Mouse (Mus musculus) intestine, embryonic 15.5 days (tissue): ENCODE measurements around the gene Sh3bgrl3. TPM values are rescaled to one million over a fixed set of nuclear protein-coding genes. Genes with fewer than 3 reads are reported as not detected.

Experiments
- ATAC-seq: fragments of 200-750 bp; cut with Nextera tagmentation; 2 replicates; pipeline ENCODE4 v1.8.0; 2017; ENCODE audit warnings: moderate TSS enrichment, moderate library complexity
- H3K27ac ChIP-seq: fragments of 300-500 bp; sonication (generic); 2 replicates; pipeline ENCODE4 v1.5.1; 2015; ENCODE audit warnings: mild to moderate bottlenecking, inconsistent platforms
- H3K27me3 ChIP-seq: fragments of 300-500 bp; sonication (generic); replicated peaks from 2 replicates; pipeline ENCODE4 v1.6.1; 2015; ENCODE audit warnings: inconsistent platforms
- H3K36me3 ChIP-seq: fragments of 300-500 bp; sonication (generic); 2 replicates; pipeline ENCODE4 v1.6.1; 2015; ENCODE audit warnings: inconsistent platforms
- H3K4me1 ChIP-seq: fragments of 300-500 bp; sonication (generic); replicated peaks from 2 replicates; pipeline ENCODE4 v1.6.1; 2015; ENCODE audit warnings: inconsistent platforms
- H3K4me2 ChIP-seq: fragments of 300-500 bp; sonication (generic); replicated peaks from 2 replicates; pipeline ENCODE4 v1.6.1; 2015; ENCODE audit warnings: mild to moderate bottlenecking, inconsistent platforms
- H3K4me3 ChIP-seq: fragments of 300-500 bp; sonication (generic); replicated peaks from 2 replicates; pipeline ENCODE4 v1.5.1; 2015; ENCODE audit warnings: inconsistent platforms
- H3K9ac ChIP-seq: fragments of 300-500 bp; sonication (generic); 2 replicates; pipeline ENCODE4 v1.6.1; 2015; ENCODE audit warnings: inconsistent platforms
- H3K9me3 ChIP-seq: fragments of 300-500 bp; sonication (generic); 2 replicates; pipeline ENCODE4 v1.6.1; 2016; ENCODE audit warnings: inconsistent platforms
- WGBS: fragments of 180-500 bp; shearing (Covaris S2); methylation state at CpG from one replicate; pipeline ENCODE4 v1.1.7; 2015; 5-methylcytosine and 5-hydroxymethylcytosine counted together
- polyA plus RNA-seq: library from polyadenylated mRNA; unstranded; fragments of >200 nt; fragmentation: Nextera tagmentation; extraction: Ambion mirVana; gene quantifications from 2 replicates; pipeline ENCODE4 v1.2.1, GENCODE M21; 2015

The Sh3bgrl3 gene
- polyA plus RNA-seq, 1 experiment from 2014 or later: 362 TPM

GRCm38 (mm10) chr4:134100245-134100644, 28.3 kb downstream of the Sh3bgrl3 start:
- Histone ChIP-seq H3K4me3 (no peak overlapping the region), H3K27ac (no peak overlapping the region), H3K36me3 (no peaks in the 10 kb centered on the region), H3K9ac (no peak overlapping the region), H3K9me3 (no peaks in the 10 kb centered on the region), H3K4me2 (no peak overlapping the region), H3K4me1 (no peaks in the 10 kb centered on the region; the same call in 1 of the 2 replicates), H3K27me3 (no peaks in the 10 kb centered on the region)
- WGBS: 77% methylated on average over 4 of the region's 4 CpGs
- no peak for ATAC-seq

DNA sequence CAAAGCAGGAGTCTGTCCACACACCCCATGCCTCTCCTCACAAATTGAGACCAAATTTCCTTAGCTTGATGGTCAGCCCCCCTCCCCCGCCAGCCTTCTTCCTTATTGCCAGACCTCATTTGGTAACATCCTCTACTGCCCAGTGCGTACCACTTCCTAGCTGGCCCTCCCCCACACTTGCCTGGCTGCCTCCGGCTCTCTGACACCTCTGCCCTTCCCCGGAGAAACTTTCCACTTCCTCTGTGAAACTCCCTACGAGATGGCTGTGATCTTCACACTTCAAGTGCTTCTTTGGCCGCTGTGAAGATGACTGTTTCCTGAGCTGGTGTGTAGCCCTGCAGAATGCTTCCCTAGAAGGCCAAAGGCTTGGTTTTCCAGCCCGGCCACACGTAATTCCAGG, 30.0 kb downstream of the Sh3bgrl3 start:
- no peak for ATAC-seq
- Histone ChIP-seq H3K27ac (no peak overlapping the region), H3K27me3 (no peaks in the 10 kb centered on the region), H3K4me2 (no peak overlapping the region), H3K9me3 (no peaks in the 10 kb centered on the region), H3K36me3 (no peaks in the 10 kb centered on the region), H3K4me3 (no peak overlapping the region), H3K4me1 (no peaks in the 10 kb centered on the region; the same call in 1 of the 2 replicates), H3K9ac (no peak overlapping the region)
- WGBS: 45% methylated on average over 8 of the region's 8 CpGs

DNA sequence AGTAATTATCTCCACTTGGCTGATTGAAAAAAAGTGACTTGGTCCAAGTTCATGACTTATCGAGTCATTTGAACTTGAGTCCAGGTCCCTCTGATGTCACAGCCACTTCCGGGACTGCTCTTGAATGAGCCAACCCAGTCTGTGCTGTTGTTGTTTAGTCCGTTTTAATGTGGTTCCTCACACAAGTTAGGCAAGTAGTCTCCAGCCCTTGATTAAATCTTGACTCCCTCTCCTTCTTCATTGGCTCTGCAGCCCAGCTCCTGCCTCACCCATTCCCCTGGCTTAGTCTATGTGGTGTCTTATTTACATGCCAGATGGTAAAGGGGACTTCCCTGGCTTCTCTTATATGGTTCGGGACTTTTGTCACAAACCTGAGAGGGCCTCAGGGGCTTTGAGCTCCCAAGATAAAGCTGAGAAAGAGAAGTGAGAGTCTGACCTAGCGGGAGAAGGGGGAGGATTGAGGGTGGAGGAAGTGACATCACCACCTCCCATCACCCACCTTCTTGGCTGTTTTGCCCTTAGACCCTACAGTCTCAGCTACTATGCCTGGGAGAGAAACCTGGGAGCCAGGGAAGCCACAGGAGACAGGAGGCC, 31.5 kb downstream of the Sh3bgrl3 start:
- H3K9me3 ChIP-seq: no peaks in the 10 kb centered on the region
- H3K4me3 ChIP-seq: no peak overlapping the region
- no peak overlapping the region for H3K4me2 ChIP-seq
- no peak for ATAC-seq
- WGBS: 71% methylated on average over 5 of the region's 5 CpGs
- H3K4me1 ChIP-seq: no peaks in the 10 kb centered on the region
- H3K27ac ChIP-seq: no peak overlapping the region
- H3K9ac ChIP-seq: no peak overlapping the region
- no peaks in the 10 kb centered on the region for H3K27me3 ChIP-seq
- no peaks in the 10 kb centered on the region for H3K36me3 ChIP-seq

DNA sequence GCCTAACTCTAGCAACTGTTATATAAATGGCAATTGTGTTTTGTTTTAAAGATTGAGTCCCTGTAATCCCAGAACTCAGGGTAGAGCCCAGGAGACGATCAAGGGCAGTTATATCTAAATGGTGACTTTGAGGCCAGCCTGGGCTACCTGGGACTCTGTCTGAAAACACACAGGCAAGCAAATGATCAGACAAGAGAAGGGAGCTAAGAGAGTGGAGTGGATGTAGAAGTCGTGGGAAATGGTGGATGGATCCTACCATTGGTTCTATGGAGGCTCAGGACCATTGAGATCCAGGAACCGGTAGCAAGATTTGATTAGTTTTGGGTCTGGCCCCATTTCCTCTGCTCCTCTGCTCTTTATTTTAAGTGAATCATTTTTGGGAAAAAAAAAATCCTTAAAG, 32.5 kb downstream of the Sh3bgrl3 start:
- Histone ChIP-seq H3K4me1 (no peaks in the 10 kb centered on the region), H3K36me3 (no peaks in the 10 kb centered on the region), H3K9me3 (no peaks in the 10 kb centered on the region), H3K27ac (no peak overlapping the region), H3K27me3 (no peaks in the 10 kb centered on the region), H3K9ac (no peak overlapping the region), H3K4me3 (no peak overlapping the region), H3K4me2 (no peak overlapping the region)
- ATAC-seq: no peak
- 86% methylated on average over 3 of the region's 3 CpGs for WGBS

DNA sequence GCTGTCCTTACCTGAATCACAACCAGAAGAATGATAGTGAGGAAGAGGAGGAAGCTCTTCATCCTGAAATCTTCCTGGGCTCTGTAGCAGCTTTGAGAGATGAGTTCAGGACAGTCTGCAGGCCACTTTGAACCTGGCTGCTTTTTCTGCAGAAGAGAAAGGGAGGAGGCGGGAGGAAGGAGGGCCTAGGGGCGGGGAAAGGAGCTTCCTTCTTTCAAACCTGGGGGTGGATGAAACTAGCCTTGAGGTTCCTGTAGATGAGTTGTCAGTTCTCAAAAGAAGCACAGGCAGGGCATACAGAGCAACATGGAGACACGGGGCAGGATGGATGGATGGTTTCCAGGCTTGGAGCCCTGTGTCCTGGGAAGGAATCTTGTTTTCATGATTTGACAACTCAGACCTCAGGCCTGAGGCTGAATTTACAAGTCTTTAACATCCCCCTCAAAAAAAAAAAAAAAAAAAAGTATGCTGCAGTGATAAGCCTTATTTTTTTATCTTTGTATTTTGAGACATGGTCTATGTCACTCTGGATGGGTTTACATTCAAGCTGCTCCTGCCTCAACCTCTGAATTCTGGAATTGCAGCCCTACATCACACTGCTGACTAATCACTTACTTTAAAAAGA, 33.6 kb downstream of the Sh3bgrl3 start, which contains the start of gene Cd52:
TSS of gene Cd52 (minus strand) at position 160 of the 625 bp plus-strand sequence.
- no peak for ATAC-seq
- Histone ChIP-seq H3K27ac (no peak within 1 kb of the TSS), H3K9ac (no peak within 1 kb of the TSS), H3K9me3 (no peaks in the 10 kb centered on the region), H3K36me3 (no peaks in the 10 kb centered on the region), H3K4me1 (no peaks in the 10 kb centered on the region), H3K4me3 (no peak within 1 kb of the TSS), H3K4me2 (no peak within 1 kb of the TSS), H3K27me3 (no peaks in the 10 kb centered on the region)
- WGBS: 53% methylated on average over 3 of the region's 3 CpGs

DNA sequence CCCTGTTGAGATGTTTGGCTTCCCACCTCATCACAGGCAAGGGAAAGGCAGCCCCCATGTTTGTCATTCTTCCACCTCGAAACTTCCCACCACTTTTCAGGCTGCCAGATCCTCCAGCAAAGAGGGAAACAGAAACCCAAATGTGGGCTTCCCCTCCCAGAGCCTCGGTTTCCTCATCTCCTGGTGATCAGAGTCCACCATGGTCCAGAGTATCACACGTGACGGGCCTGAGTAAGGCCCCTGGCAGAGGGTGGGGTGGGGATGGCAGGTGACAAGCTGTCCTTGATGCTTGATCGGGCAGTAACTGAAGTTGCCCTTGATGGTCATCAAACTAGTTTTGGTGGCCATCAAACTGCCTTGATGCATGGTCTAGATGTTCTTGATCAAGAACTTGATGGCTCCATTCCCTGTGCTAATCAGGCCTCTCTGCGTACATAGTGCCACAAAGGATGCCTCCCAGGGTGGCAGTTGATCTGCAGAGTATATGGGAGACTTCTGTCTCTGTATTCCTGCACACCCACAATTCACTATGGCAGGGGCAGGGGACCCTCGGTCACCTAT, 34.5 kb downstream of the Sh3bgrl3 start:
- 81% methylated on average over 7 of the region's 7 CpGs for WGBS
- Histone ChIP-seq H3K9me3 (no peaks in the 10 kb centered on the region), H3K4me3 (no peak overlapping the region), H3K4me1 (no peaks in the 10 kb centered on the region), H3K27ac (no peak overlapping the region), H3K4me2 (no peak overlapping the region), H3K36me3 (no peaks in the 10 kb centered on the region), H3K27me3 (no peaks in the 10 kb centered on the region), H3K9ac (no peak overlapping the region)
- no peak for ATAC-seq

DNA sequence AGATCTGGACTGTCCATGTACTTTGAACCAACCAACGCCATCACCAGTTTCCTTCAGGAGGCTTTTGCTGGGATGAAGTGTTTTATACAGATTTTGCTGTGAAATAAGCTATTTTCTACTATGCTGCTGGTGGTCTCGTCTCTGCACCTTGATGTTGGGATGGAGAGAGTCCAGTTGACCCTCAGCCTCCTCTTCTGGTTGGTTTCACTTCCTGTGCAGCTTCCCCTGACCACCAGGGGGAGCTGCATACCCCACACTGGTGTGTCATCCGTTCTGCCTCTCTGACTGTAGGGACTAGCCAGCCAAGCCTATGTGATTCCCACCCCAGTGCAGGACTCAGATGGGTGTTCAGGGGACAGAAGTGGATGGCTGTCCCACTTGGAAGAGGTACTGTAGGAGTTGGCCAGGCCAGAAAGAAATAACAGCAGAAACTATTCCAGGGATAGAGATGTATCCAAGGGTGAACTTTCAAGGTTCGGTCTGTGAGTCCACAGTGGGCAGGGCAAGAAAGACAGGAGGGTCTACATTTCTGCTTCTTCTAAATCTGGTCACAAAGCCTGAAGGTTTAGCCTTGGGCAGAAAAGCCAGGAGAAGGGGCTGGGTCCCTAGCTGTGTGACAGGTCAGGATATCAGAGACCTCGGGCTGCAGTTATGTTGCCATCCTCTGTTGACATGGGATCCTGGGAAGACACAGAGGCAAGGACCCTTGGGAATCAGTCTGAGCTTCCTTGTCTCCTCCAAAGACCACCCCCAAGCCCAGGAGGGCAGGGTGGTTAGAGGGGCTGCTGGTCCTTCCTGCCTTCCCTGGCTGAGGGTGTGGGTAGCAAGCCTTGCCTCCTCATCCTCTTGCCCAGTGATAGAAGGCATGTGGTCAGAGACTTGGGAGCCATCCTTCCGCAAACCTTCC, 36.0 kb downstream of the Sh3bgrl3 start:
- no peak overlapping the region for H3K9ac ChIP-seq
- H3K27ac ChIP-seq: no peak overlapping the region
- H3K9me3 ChIP-seq: no peaks in the 10 kb centered on the region
- ATAC-seq: no peak
- no peaks in the 10 kb centered on the region for H3K4me1 ChIP-seq
- 68% methylated on average over 6 of the region's 6 CpGs for WGBS
- H3K36me3 ChIP-seq: no peaks in the 10 kb centered on the region
- no peak overlapping the region for H3K4me3 ChIP-seq
- no peaks in the 10 kb centered on the region for H3K27me3 ChIP-seq
- H3K4me2 ChIP-seq: no peak overlapping the region

- Histone ChIP-seq H3K36me3 (no peaks in the 10 kb centered on the region), H3K4me3 (no peak overlapping the region), H3K4me1 (0 out of 2 replicates have a peak, but pooled peaks cover 3% of the 10 kb centered on the region), H3K27ac (no peak overlapping the region), H3K9me3 (no peaks in the 10 kb centered on the region), H3K4me2 (no peak overlapping the region), H3K9ac (no peak overlapping the region), H3K27me3 (no peaks in the 10 kb centered on the region)
- 82% methylated on average over 6 of the region's 6 CpGs for WGBS
- no peak for ATAC-seq
Observed at GRCm38 (mm10) chr4:134091225-134091529, 37.4 kb downstream of the Sh3bgrl3 start.

- 80% methylated on average over 16 of the region's 16 CpGs for WGBS
- Histone ChIP-seq H3K4me3 (no peak overlapping the region), H3K27ac (no peak overlapping the region), H3K9ac (no peak overlapping the region), H3K4me2 (no peak overlapping the region), H3K4me1 (0 out of 2 replicates have a peak, but pooled peaks cover 3% of the 10 kb centered on the region), H3K27me3 (no peaks in the 10 kb centered on the region), H3K9me3 (no peaks in the 10 kb centered on the region), H3K36me3 (no peaks in the 10 kb centered on the region)
- no peak for ATAC-seq
Observed at GRCm38 (mm10) chr4:134090521-134091224, 37.9 kb downstream of the Sh3bgrl3 start.

- no peak overlapping the region for H3K4me3 ChIP-seq
- no peak overlapping the region for H3K9ac ChIP-seq
- ATAC-seq: no peak
- H3K9me3 ChIP-seq: no peaks in the 10 kb centered on the region
- 0 out of 2 replicates have a peak, but pooled peaks cover 3% of the 10 kb centered on the region for H3K4me1 ChIP-seq
- no peaks in the 10 kb centered on the region for H3K27me3 ChIP-seq
- no peak overlapping the region for H3K4me2 ChIP-seq
- H3K36me3 ChIP-seq: peaks cover 5% of the 10 kb centered on the region; the same call in 1 of the 2 replicates
- WGBS: 78% methylated on average over 9 of the region's 9 CpGs
- no peak overlapping the region for H3K27ac ChIP-seq
Observed at GRCm38 (mm10) chr4:134089029-134089428, 39.6 kb downstream of the Sh3bgrl3 start.

- no peak overlapping the region for H3K4me3 ChIP-seq
- H3K4me1 ChIP-seq: 0 out of 2 replicates have a peak, but pooled peaks cover 5% of the 10 kb centered on the region
- no peak overlapping the region for H3K9ac ChIP-seq
- WGBS: 32% methylated on average over 7 of the region's 7 CpGs
- no peak overlapping the region for H3K27ac ChIP-seq
- no peaks in the 10 kb centered on the region for H3K9me3 ChIP-seq
- no peaks in the 10 kb centered on the region for H3K27me3 ChIP-seq
- peaks cover 5% of the 10 kb centered on the region; the same call in 1 of the 2 replicates for H3K36me3 ChIP-seq
- H3K4me2 ChIP-seq: no peak overlapping the region
- peak; percentile 72 for ATAC-seq
Observed at GRCm38 (mm10) chr4:134087412-134087811, 41.2 kb downstream of the Sh3bgrl3 start.

- Histone ChIP-seq H3K36me3 (peaks cover 5% of the 10 kb centered on the region; the same call in 1 of the 2 replicates), H3K9ac (no peak overlapping the region), H3K27ac (no peak overlapping the region), H3K4me3 (no peak overlapping the region), H3K27me3 (no peaks in the 10 kb centered on the region), H3K4me1 (peaks cover 17% of the 10 kb centered on the region; the same call in 1 of the 2 replicates), H3K4me2 (no peak overlapping the region), H3K9me3 (no peaks in the 10 kb centered on the region)
- WGBS: 90% methylated on average over 4 of the region's 4 CpGs
- ATAC-seq: no peak
Observed at GRCm38 (mm10) chr4:134084999-134085398, 43.6 kb downstream of the Sh3bgrl3 start.
